Mouse (Mus musculus): ENCODE measurements around the gene Tmem232.
"Not testable (repeated sequence)": the region's sequence is repeated elsewhere in the genome, so short reads cannot be mapped to it uniquely, and the experiment has no call there.

Gene Tmem232

DNA sequence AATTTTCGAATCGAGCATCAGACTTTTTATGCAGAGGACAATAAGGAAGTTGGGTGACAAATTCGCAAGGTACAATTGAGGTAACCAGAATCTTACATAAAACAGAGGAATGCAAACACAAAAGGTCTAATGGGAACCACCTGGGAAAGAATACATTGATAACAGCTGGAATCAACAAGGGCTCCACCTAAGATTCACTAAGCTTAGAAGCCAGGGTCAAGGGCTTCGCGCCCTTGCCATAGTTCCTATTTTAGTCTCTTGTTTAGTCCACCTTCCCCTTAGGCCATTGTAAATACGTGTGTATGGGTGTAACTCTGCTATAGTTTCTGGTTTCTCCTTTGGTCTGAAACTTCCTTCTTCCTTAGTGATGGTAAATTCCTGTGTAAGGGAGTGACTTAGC lies 318.9 kb downstream of the Tmem232 start:
- not testable (repeated sequence) for DNase-seq (ENCODE audit: low read depth)

Measured in fibroblast of lung, adult 2 months (primary cell).